24 mouse cellular contexts compared by ENCODE assay signal in the genomic region with DNA sequence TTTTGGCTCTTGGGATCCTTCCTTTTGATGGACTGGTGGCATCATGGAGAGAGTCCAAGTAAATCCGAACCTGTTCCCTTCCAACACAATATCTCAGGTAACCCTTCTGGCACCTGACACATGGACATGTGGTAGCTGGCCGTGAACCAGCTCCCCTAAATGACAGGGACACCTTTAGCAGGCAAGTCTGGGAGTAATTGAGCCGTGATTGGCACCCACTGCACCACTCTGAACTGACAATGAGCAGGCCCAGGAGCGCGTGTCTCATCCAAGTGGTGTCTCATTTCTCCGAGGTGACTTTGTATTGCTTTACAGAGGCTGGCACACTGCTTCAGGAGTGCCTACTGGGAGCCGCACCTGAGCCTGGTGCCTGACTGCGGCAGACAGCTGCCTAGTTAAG.
"Had no signal": no experiment of that assay in that cellular context is flagged by ENCODE, and none has a peak within 500 bp of the region (broad histone marks: within the 10 kb centered on the region; RNA-seq: fewer than 3 reads in every experiment).

No protein-coding gene starts in this region.

- H3K4me3 ChIP-seq: layer of hippocampus, adult 2 months; limb, embryonic 10.5 days; limb, embryonic 13.5 days; liver, embryonic 12.5 days; liver, embryonic 15.5 days; lung, embryonic 15.5 days; megakaryocyte, embryonic 14.5 days; midbrain, embryonic 10.5 days; midbrain, embryonic 13.5 days; myocyte; neural tube, embryonic 13.5 days; stomach, embryonic 15.5 days had no signal

- H3K36me3 ChIP-seq: limb, embryonic 10.5 days; limb, embryonic 13.5 days; liver, embryonic 12.5 days; liver, embryonic 15.5 days; lung, embryonic 15.5 days; midbrain, embryonic 10.5 days; midbrain, embryonic 13.5 days; neural tube, embryonic 13.5 days; stomach, embryonic 15.5 days had no signal

- H3K27ac ChIP-seq: kidney, postnatal 0 days; layer of hippocampus, adult 2 months; limb, embryonic 10.5 days; limb, embryonic 13.5 days; liver, embryonic 12.5 days; liver, embryonic 15.5 days; lung, embryonic 15.5 days; midbrain, embryonic 10.5 days; midbrain, embryonic 13.5 days; neural tube, embryonic 13.5 days; stomach, embryonic 15.5 days had no signal

- H3K27me3 ChIP-seq: limb, embryonic 13.5 days; liver, embryonic 12.5 days; liver, embryonic 15.5 days; lung, embryonic 15.5 days; midbrain, embryonic 13.5 days; neural tube, embryonic 13.5 days; stomach, embryonic 15.5 days had no signal

- H3K4me1 ChIP-seq: liver, embryonic 12.5 days; liver, embryonic 15.5 days; megakaryocyte, embryonic 14.5 days; stomach, embryonic 15.5 days had no signal

- H3K9me3 ChIP-seq: limb, embryonic 10.5 days; limb, embryonic 13.5 days; liver, embryonic 12.5 days; liver, embryonic 15.5 days; lung, embryonic 15.5 days; midbrain, embryonic 10.5 days; midbrain, embryonic 13.5 days; neural tube, embryonic 13.5 days; stomach, embryonic 15.5 days had no signal

- DNase-seq: kidney, postnatal 25 days; layer of hippocampus, adult 9-11 months; liver; lung, adult 18-20 months; lung, postnatal 10 days; lung, postnatal 36 days; retina, postnatal 1 day; right cerebral cortex, postnatal 25 days; spleen, adult 18-20 months; thymus, postnatal 25 days had no signal

- H3K9ac ChIP-seq: limb, embryonic 13.5 days; liver, embryonic 12.5 days; liver, embryonic 15.5 days; lung, embryonic 15.5 days; midbrain, embryonic 13.5 days; neural tube, embryonic 13.5 days; stomach, embryonic 15.5 days had no signal

- H3K4me2 ChIP-seq: limb, embryonic 13.5 days; liver, embryonic 12.5 days; liver, embryonic 15.5 days; lung, embryonic 15.5 days; midbrain, embryonic 13.5 days; neural tube, embryonic 13.5 days; stomach, embryonic 15.5 days had no signal

- ATAC-seq: liver, embryonic 12.5 days; midbrain, embryonic 13.5 days; midbrain, embryonic 16.5 days had no signal
